Mouse (Mus musculus) spleen, postnatal 0 days (tissue): ENCODE results near the gene Parva. TPM values are rescaled to one million over a fixed set of nuclear protein-coding genes. Genes with fewer than 3 reads are reported as not detected.

Experiments
- polyA plus RNA-seq: library from polyadenylated mRNA; unstranded; fragments of >200 nt; fragmentation: Nextera tagmentation; extraction: Ambion mirVana; gene quantifications from 2 replicates; pipeline ENCODE4 v1.2.1, GENCODE M21; 2015

The Parva gene
- 15.5 and 17.5 TPM in 2 replicates for polyA plus RNA-seq

DNA sequence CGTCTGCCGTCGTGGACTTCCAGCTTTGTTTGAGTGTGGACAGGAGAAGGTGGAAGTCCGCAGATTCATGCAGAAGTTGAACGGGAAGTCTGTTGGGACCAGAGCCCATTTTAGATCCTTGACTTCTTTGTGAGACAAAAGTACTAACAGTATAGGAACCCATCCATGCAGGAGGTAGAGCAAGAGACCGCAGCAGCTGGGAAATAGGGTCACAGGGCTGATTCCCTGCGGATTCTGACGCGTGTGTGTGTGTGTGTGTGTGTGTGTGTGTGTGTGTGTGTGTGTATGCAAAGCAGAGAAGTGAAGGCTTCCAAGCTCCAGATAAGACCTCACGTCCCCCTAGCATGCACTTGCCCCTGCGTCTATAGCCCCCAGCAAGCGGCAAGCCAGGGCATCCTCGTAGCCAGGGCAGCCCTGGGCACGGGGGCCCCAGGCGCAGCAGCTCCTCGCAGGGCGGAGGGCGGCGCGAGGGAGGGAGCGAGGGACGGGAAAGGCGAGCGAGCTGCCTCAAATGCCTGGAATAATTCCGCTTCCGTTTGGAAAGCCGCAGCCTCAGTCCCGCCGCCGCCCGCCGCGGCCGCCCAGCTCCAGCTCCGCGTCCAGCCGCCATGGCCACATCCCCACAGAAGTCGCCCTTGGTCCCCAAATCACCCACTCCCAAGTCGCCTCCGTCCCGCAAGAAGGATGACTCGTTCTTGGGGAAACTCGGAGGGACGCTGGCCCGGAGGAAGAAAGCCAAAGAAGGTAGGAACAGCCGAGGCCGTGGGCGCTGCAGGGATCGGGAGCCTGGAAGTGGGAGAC is at the start of gene Parva:
Parva (plus strand) TSS at position 149 of the 801 bp plus-strand sequence.

Other genes starting within 250 kb of the Parva start
- 0.82 and 1.2 TPM in 2 replicates for gene Mical2, start 201.6 kb upstream of the Parva start, polyA plus RNA-seq